Mouse (Mus musculus) CD4-positive helper T cell, adult 2 months (primary cell): Measurements from ENCODE around the gene Pfdn2.

Source experiments
- DNase-seq: peaks from one replicate; pipeline ENCODE4 v3.0.0-alpha.2; 2012; ENCODE audit warnings: low read depth, missing footprints, low spot score

Gene Pfdn2

DNA sequence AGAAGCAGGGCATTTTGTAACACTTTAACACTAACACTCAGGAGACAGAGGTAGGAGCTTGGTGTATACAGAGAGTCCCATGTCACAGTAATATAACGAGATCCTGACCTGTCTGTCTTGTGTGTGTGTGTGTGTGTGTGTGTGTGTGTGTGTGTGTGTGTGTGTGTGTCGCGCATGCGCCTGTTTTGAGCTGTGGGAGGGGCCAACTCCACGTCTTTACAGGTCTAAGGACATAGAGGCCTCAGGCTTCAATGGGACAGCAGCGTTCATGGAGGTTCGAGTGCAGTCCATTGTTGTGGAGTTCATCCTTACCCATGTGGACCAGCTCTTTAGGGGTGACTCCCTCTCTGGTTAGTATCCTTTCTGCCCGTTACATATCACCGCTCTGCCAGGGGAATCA is 57.5 kb downstream of the Pfdn2 start:
- no peak for DNase-seq

DNA sequence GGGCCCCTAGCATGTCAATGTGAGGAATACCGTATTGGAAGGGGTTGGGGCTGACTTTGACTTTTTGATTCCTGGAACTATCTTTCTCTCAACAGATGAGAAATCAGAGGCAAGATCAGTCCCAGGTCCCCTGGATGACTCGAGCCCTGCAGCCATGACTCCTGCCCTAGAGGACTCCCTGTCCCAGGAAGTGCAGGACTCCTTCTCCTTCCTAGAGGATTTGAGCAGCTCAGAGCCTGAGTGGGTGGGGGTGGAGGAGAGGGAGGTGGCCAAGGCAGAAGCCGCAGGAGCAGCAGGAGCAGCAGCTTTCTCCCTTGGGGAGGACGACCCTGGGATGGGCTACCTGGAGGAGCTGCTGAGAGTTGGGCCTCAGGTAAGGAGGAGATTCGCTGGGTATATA is 61.8 kb downstream of the Pfdn2 start:
- no peak for DNase-seq
